Comparison of ENCODE assay signal across 7 mouse cellular contexts in the genomic region with DNA sequence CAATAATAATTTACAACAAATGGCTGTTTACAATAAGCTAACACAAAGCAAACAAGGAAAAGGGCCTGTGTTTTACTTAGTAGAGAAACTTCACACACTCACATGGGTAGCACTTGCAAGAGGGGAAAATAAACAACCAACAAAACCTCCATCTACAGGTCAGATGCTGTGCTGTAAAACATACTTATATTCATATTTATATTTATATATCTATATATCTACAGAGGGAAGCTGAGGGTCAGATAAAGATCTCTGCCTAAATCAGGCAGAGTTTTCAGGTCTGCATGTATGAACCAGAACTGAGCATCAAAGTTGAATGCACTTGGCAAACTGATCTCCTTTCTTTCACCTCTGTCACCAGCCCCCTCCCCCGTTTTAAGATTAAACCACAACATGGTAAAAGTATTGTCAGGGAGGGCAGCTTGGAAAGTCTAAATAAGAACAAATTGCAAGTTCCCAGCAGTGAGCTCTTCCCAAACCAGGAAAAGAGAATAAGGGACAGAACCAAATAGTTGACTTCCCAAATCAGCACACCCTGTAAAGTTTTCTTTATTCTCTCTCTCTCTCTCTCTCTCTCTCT. TPM values are rescaled to one million over a fixed set of nuclear protein-coding genes. Genes with fewer than 3 reads are reported as not detected.
DNase-seq lines count a peak whose midpoint lies in the region; ATAC-seq and TF ChIP-seq lines count a peak whose summit lies in the region.

No protein-coding gene starts in this region.

- no peaks in the 10 kb centered on the region for H3K9me3 ChIP-seq in lung, embryonic 16.5 days (ENCODE audit: control insufficient read depth, low read length)
- H3K9me3 ChIP-seq in forebrain, postnatal 0 days (ENCODE audit: low read length) = no peaks in the 10 kb centered on the region
- no peaks in the 10 kb centered on the region for H3K9me3 ChIP-seq in limb, embryonic 15.5 days
- H3K9me3 ChIP-seq in stomach, embryonic 16.5 days (replicated peaks; ENCODE audit: control insufficient read depth, low read length) = no peaks in the 10 kb centered on the region

- no peak for DNase-seq in lung, adult 18-20 months
- no peak for DNase-seq in forebrain, postnatal 0 days
- no peak for DNase-seq in ovary, postnatal 10 days (ENCODE audit: low spot score)
- no peak for DNase-seq in thymus, postnatal 25 days

- peak overlapping the region; percentile 96 for H3K27ac ChIP-seq in lung, embryonic 16.5 days (ENCODE audit: low read length)
- peak overlapping the region; percentile 81; the same call in 1 of the 2 replicates for H3K27ac ChIP-seq in forebrain, postnatal 0 days (ENCODE audit: low read depth, low read length)
- peak overlapping the region; percentile 92 for H3K27ac ChIP-seq in limb, embryonic 15.5 days
- H3K27ac ChIP-seq in stomach, embryonic 16.5 days (ENCODE audit: low read length) = peak overlapping the region; percentile 81

- H3K27me3 ChIP-seq in lung, embryonic 16.5 days (ENCODE audit: control insufficient read depth, insufficient read depth, low read depth, low read length) = no peaks in the 10 kb centered on the region
- peaks cover 41% of the 10 kb centered on the region for H3K27me3 ChIP-seq in forebrain, postnatal 0 days (ENCODE audit: insufficient read depth, low read length)
- H3K27me3 ChIP-seq in limb, embryonic 15.5 days = peaks cover 14% of the 10 kb centered on the region
- no peaks in the 10 kb centered on the region for H3K27me3 ChIP-seq in stomach, embryonic 16.5 days (ENCODE audit: control insufficient read depth, insufficient read depth, low read length)

- H3K4me2 ChIP-seq in lung, embryonic 16.5 days (ENCODE audit: low read depth, low read length) = peak overlapping the region; percentile 70
- peak overlapping the region; percentile 61 for H3K4me2 ChIP-seq in forebrain, postnatal 0 days (ENCODE audit: low read depth)
- peak overlapping the region; percentile 60 for H3K4me2 ChIP-seq in limb, embryonic 15.5 days
- H3K4me2 ChIP-seq in stomach, embryonic 16.5 days (ENCODE audit: low read depth, low read length) = peak overlapping the region; percentile 64

- 0% methylated on average over 1 of the region's 1 CpGs for WGBS in lung, embryonic 16.5 days
- 3% methylated on average over 1 of the region's 1 CpGs for WGBS in forebrain, postnatal 0 days
- 4% methylated on average over 1 of the region's 1 CpGs for WGBS in limb, embryonic 15.5 days
- 3% methylated on average over 1 of the region's 1 CpGs for WGBS in stomach, embryonic 16.5 days

- H3K4me1 ChIP-seq in lung, embryonic 16.5 days (replicated peaks; ENCODE audit: control insufficient read depth, insufficient read depth, low read length) = peaks cover 43% of the 10 kb centered on the region
- H3K4me1 ChIP-seq in forebrain, postnatal 0 days (ENCODE audit: insufficient read depth) = no peaks in the 10 kb centered on the region
- peaks cover 39% of the 10 kb centered on the region for H3K4me1 ChIP-seq in limb, embryonic 15.5 days
- peaks cover 32% of the 10 kb centered on the region for H3K4me1 ChIP-seq in stomach, embryonic 16.5 days (ENCODE audit: control insufficient read depth, insufficient read depth, low read length)

- H3K4me3 ChIP-seq in lung, embryonic 16.5 days (ENCODE audit: low read length) = peak overlapping the region; percentile 66
- peak overlapping the region; percentile 42 for H3K4me3 ChIP-seq in forebrain, postnatal 0 days (ENCODE audit: low read depth, low read length)
- peak overlapping the region; percentile 54 for H3K4me3 ChIP-seq in limb, embryonic 15.5 days
- peak overlapping the region; percentile 51 for H3K4me3 ChIP-seq in stomach, embryonic 16.5 days (replicated peaks; ENCODE audit: low read length)

- peaks cover 8% of the 10 kb centered on the region; the same call in 1 of the 2 replicates for H3K36me3 ChIP-seq in lung, embryonic 16.5 days (ENCODE audit: control insufficient read depth, insufficient read depth, low read length)
- H3K36me3 ChIP-seq in forebrain, postnatal 0 days (ENCODE audit: insufficient read depth) = no peaks in the 10 kb centered on the region
- no peaks in the 10 kb centered on the region for H3K36me3 ChIP-seq in limb, embryonic 15.5 days
- H3K36me3 ChIP-seq in stomach, embryonic 16.5 days (ENCODE audit: control insufficient read depth, insufficient read depth, low read length) = no peaks in the 10 kb centered on the region

- TF ChIP-seq CTCF in forebrain, postnatal 0 days (IDR thresholded peaks at IDR 0.05; ENCODE audit: low read depth) = no peak

- ATAC-seq in lung, embryonic 16.5 days (ENCODE audit: low read depth) = no peak
- ATAC-seq in forebrain, postnatal 0 days = no peak
- no peak for ATAC-seq in limb, embryonic 15.5 days (ENCODE audit: insufficient number of reproducible peaks, low FRiP score, low TSS enrichment, low read depth)
- ATAC-seq in stomach, embryonic 16.5 days (ENCODE audit: insufficient read depth, low FRiP score) = no peak

- H3K9ac ChIP-seq in lung, embryonic 16.5 days (ENCODE audit: low read length) = peak overlapping the region; percentile 95
- peak overlapping the region; percentile 59; the same call in 1 of the 2 replicates for H3K9ac ChIP-seq in forebrain, postnatal 0 days
- H3K9ac ChIP-seq in limb, embryonic 15.5 days = no peak overlapping the region
- H3K9ac ChIP-seq in stomach, embryonic 16.5 days (ENCODE audit: low read length) = peak overlapping the region; percentile 70

RNA-seq across cellular contexts. Expression of gene Nr2f2, which starts 14.5 kb away (rescaled TPM):
- polyA plus RNA-seq in lung, embryonic 16.5 days (2015; fragmentation: Nextera tagmentation; extraction: Ambion mirVana) = 83.5 and 95.7 TPM in 2 replicates
- 23.7 and 49.9 TPM in 2 replicates for total RNA-seq in forebrain, postnatal 0 days (2014; rRNA removed)
- 46.4 and 92.8 TPM in 2 replicates for polyA plus RNA-seq in forebrain, postnatal 0 days (2015; fragmentation: Nextera tagmentation; extraction: Ambion mirVana)
- 28.0 and 34.7 TPM in 2 replicates for polyA plus RNA-seq in limb, embryonic 15.5 days (2015; fragmentation: Nextera tagmentation; extraction: Ambion mirVana)
- 52.5 and 64.6 TPM in 2 replicates for polyA plus RNA-seq in stomach, embryonic 16.5 days (2015; fragmentation: Nextera tagmentation; extraction: Ambion mirVana)
